ENCODE assay signal across 9 mouse cellular contexts in genomic region chr1:180406336-180407035, GRCm38 (mm10).
DNase-seq lines count a peak whose midpoint lies in the region; ATAC-seq and TF ChIP-seq lines count a peak whose summit lies in the region.
"Had no signal": no experiment of that assay in that cellular context is flagged by ENCODE, and none has a peak within 500 bp of the region (broad histone marks: within the 10 kb centered on the region; RNA-seq: fewer than 3 reads in every experiment).

No protein-coding gene starts in this region.

- peak overlapping the region; percentile 56 for H3K4me3 ChIP-seq in gastrocnemius, adult 2 months
- no peak overlapping the region for H3K4me3 ChIP-seq in kidney, embryonic 16.5 days (ENCODE audit: low read length)
- no peak overlapping the region for H3K4me3 ChIP-seq in stomach, embryonic 15.5 days (replicated peaks)
- H3K4me3 ChIP-seq in stomach, postnatal 0 days (ENCODE audit: low read depth, low read length): no peak overlapping the region
- no peak overlapping the region for H3K4me3 ChIP-seq in stomach, embryonic 16.5 days (replicated peaks; ENCODE audit: low read length)

- H3K4me1 ChIP-seq in kidney, embryonic 16.5 days (ENCODE audit: insufficient read depth, low read length): peaks cover 72% of the 10 kb centered on the region
- H3K4me1 ChIP-seq in stomach, embryonic 15.5 days: peaks cover 65% of the 10 kb centered on the region
- H3K4me1 ChIP-seq in stomach, postnatal 0 days (replicated peaks; ENCODE audit: control insufficient read depth, insufficient read depth): peaks cover 29% of the 10 kb centered on the region
- H3K4me1 ChIP-seq in stomach, embryonic 16.5 days (ENCODE audit: control insufficient read depth, insufficient read depth, low read length): peaks cover 76% of the 10 kb centered on the region

- intact Hi-C loops in gastrocnemius, adult 2 months (cut with DNase I): loop anchor here (1.0 to 5.0 kb wide), 2 partner anchors 74 to 138 kb away; partner anchors contain the start of gene Itpkb

- H3K27me3 ChIP-seq in kidney, embryonic 16.5 days (ENCODE audit: insufficient read depth, low read length): no peaks in the 10 kb centered on the region
- H3K27me3 ChIP-seq in stomach, embryonic 15.5 days (replicated peaks): no peaks in the 10 kb centered on the region
- H3K27me3 ChIP-seq in stomach, postnatal 0 days (ENCODE audit: control insufficient read depth, insufficient read depth, low read length): no peaks in the 10 kb centered on the region
- H3K27me3 ChIP-seq in stomach, embryonic 16.5 days (ENCODE audit: control insufficient read depth, insufficient read depth, low read length): no peaks in the 10 kb centered on the region

- H3K36me3 ChIP-seq in kidney, embryonic 16.5 days (ENCODE audit: insufficient read depth, low read length): no peaks in the 10 kb centered on the region
- no peaks in the 10 kb centered on the region for H3K36me3 ChIP-seq in stomach, embryonic 15.5 days
- H3K36me3 ChIP-seq in stomach, postnatal 0 days (ENCODE audit: control insufficient read depth, insufficient read depth, low read length): no peaks in the 10 kb centered on the region
- no peaks in the 10 kb centered on the region for H3K36me3 ChIP-seq in stomach, embryonic 16.5 days (ENCODE audit: control insufficient read depth, insufficient read depth, low read length)
- H3K36me3 ChIP-seq: forebrain, embryonic 10.5 days had no signal

- no peak overlapping the region for H3K9ac ChIP-seq in kidney, embryonic 16.5 days (replicated peaks; ENCODE audit: low read length)
- no peak overlapping the region for H3K9ac ChIP-seq in stomach, embryonic 15.5 days
- H3K9ac ChIP-seq in stomach, postnatal 0 days (ENCODE audit: low read length): no peak overlapping the region
- no peak overlapping the region; the same call in none of the 2 replicates for H3K9ac ChIP-seq in stomach, embryonic 16.5 days (ENCODE audit: low read length)

- no peaks in the 10 kb centered on the region for H3K9me3 ChIP-seq in kidney, embryonic 16.5 days (ENCODE audit: low read length)
- H3K9me3 ChIP-seq in stomach, embryonic 15.5 days: no peaks in the 10 kb centered on the region
- H3K9me3 ChIP-seq in stomach, postnatal 0 days (ENCODE audit: control insufficient read depth, low read length): no peaks in the 10 kb centered on the region
- no peaks in the 10 kb centered on the region for H3K9me3 ChIP-seq in stomach, embryonic 16.5 days (replicated peaks; ENCODE audit: control insufficient read depth, low read length)
- H3K9me3 ChIP-seq: forebrain, embryonic 10.5 days had no signal

- no peak for DNase-seq in gastrocnemius, adult 2 months
- DNase-seq in gastrocnemius, adult 8-10 months (ENCODE audit: low spot score in 2 of 2): no peak
- no peak for DNase-seq in kidney, postnatal 25 days
- DNase-seq in stomach, postnatal 0 days (ENCODE audit: low spot score): no peak
- DNase-seq in urinary bladder, adult 18-20 months (ENCODE audit: low spot score in 2 of 2): no peak

- no peak for TF ChIP-seq CTCF in gastrocnemius, adult 2 months (IDR thresholded peaks at IDR 0.05)
- TF ChIP-seq CTCF in stomach, postnatal 0 days (IDR thresholded peaks at IDR 0.05; ENCODE audit: low read depth): no peak

- ATAC-seq in kidney, embryonic 16.5 days (ENCODE audit: low FRiP score, low TSS enrichment): no peak
- no peak for ATAC-seq in stomach, embryonic 15.5 days (ENCODE audit: insufficient read depth, low FRiP score, low read depth)
- ATAC-seq in stomach, postnatal 0 days (ENCODE audit: low FRiP score, low TSS enrichment): no peak
- ATAC-seq in stomach, embryonic 16.5 days (ENCODE audit: insufficient read depth, low FRiP score): no peak

- no peak overlapping the region for H3K4me2 ChIP-seq in kidney, embryonic 16.5 days (replicated peaks; ENCODE audit: low read depth, low read length)
- 0 out of 2 replicates have a peak overlapping the region, but pooled peaks have one; percentile 46 for H3K4me2 ChIP-seq in stomach, embryonic 15.5 days
- H3K4me2 ChIP-seq in stomach, postnatal 0 days (replicated peaks; ENCODE audit: low read depth): no peak overlapping the region
- H3K4me2 ChIP-seq in stomach, embryonic 16.5 days (ENCODE audit: low read depth, low read length): 0 out of 2 replicates have a peak overlapping the region, but pooled peaks have one; percentile 48

- WGBS in kidney, embryonic 16.5 days: 68% methylated on average over 11 of the region's 11 CpGs
- WGBS in stomach, embryonic 15.5 days: 74% methylated on average over 11 of the region's 11 CpGs
- WGBS in stomach, postnatal 0 days: 78% methylated on average over 11 of the region's 11 CpGs
- 78% methylated on average over 11 of the region's 11 CpGs for WGBS in stomach, embryonic 16.5 days

- H3K27ac ChIP-seq in gastrocnemius, adult 2 months: peak overlapping the region; percentile 96
- H3K27ac ChIP-seq in kidney, embryonic 16.5 days (ENCODE audit: low read length): peak overlapping the region; percentile 35; the same call in 1 of the 2 replicates
- H3K27ac ChIP-seq in stomach, embryonic 15.5 days: peak overlapping the region; percentile 68; the same call in 1 of the 2 replicates
- H3K27ac ChIP-seq in stomach, postnatal 0 days (replicated peaks): no peak overlapping the region; the same call in 1 of the 2 replicates
- peak overlapping the region; percentile 43; the same call in 1 of the 2 replicates for H3K27ac ChIP-seq in stomach, embryonic 16.5 days (ENCODE audit: low read length)

- no peak for TF ChIP-seq EP300 in stomach, postnatal 0 days (optimal IDR thresholded peaks at IDR 0.05)

Comparison
In these comparisons a context has a peak if more than half of its experiments do, and no peak if none do; other contexts are left out.
1. H3K4me2 ChIP-seq: peak in stomach, embryonic 15.5 days (single experiment) and stomach, embryonic 16.5 days (single experiment); none in kidney, embryonic 16.5 days (single experiment) and stomach, postnatal 0 days (single experiment).